Mouse (Mus musculus): ENCODE measurements around the gene Spn. TPM values are rescaled to one million over a fixed set of nuclear protein-coding genes. Genes with fewer than 3 reads are reported as not detected.

Spn gene
- polyA plus RNA-seq, 1 experiment from 2014 or later: 0.47 TPM

GRCm38 (mm10) chr7:127162546-127162945 is 24.9 kb upstream of the Spn start:
- no peak overlapping the region for H3K4me3 ChIP-seq
- H3K9ac ChIP-seq: no peak overlapping the region
- H3K4me2 ChIP-seq: no peak overlapping the region
- H3K27me3 ChIP-seq: no peaks in the 10 kb centered on the region
- 82% methylated on average over 5 of the region's 5 CpGs for WGBS
- ATAC-seq (ENCODE audit: borderline replicate concordance, extremely low read depth, low FRiP score, low TSS enrichment): no peak
- H3K36me3 ChIP-seq: no peaks in the 10 kb centered on the region
- no peaks in the 10 kb centered on the region for H3K9me3 ChIP-seq
- no peak overlapping the region for H3K27ac ChIP-seq
- H3K4me1 ChIP-seq: no peaks in the 10 kb centered on the region

- Histone ChIP-seq H3K4me2 (no peak overlapping the region), H3K27me3 (no peaks in the 10 kb centered on the region), H3K9ac (no peak overlapping the region), H3K4me3 (no peak overlapping the region), H3K27ac (no peak overlapping the region), H3K4me1 (0 out of 2 replicates have a peak, but pooled peaks cover 6% of the 10 kb centered on the region), H3K9me3 (no peaks in the 10 kb centered on the region), H3K36me3 (no peaks in the 10 kb centered on the region)
- WGBS: 76% methylated on average over 4 of the region's 4 CpGs
- ATAC-seq (ENCODE audit: borderline replicate concordance, extremely low read depth, low FRiP score, low TSS enrichment): no peak
Observed at GRCm38 (mm10) chr7:127157548-127157947, 19.9 kb upstream of the Spn start.

DNA sequence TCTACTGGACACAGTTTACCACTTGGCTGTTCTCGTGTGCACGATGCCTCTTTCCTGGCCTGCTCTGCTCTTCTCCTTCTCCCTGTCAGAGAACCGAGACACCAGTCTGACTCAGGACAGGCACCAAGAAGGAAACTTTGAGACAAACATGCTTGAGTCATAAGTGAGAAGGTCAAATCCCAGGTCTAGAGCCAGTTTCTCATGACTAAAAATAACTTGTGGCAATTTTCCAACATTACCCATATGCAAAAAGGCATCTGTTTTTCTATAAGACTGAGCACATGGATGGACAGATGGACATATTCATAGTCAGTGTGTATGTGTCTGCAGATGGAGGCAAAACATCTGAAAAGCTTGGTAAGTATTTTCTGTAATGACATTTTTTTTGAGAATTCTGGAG is 15.9 kb upstream of the Spn start:
- H3K27me3 ChIP-seq: no peaks in the 10 kb centered on the region
- ATAC-seq (ENCODE audit: borderline replicate concordance, extremely low read depth, low FRiP score, low TSS enrichment): no peak
- no peak overlapping the region for H3K9ac ChIP-seq
- 39% methylated on average over 3 of the region's 3 CpGs for WGBS
- H3K4me2 ChIP-seq: no peak overlapping the region
- H3K27ac ChIP-seq: no peak overlapping the region
- H3K4me3 ChIP-seq: no peak overlapping the region
- H3K4me1 ChIP-seq: 0 out of 2 replicates have a peak, but pooled peaks cover 12% of the 10 kb centered on the region
- no peaks in the 10 kb centered on the region for H3K9me3 ChIP-seq
- no peaks in the 10 kb centered on the region for H3K36me3 ChIP-seq

- H3K9ac ChIP-seq: no peak overlapping the region
- H3K9me3 ChIP-seq: no peaks in the 10 kb centered on the region
- WGBS: 88% methylated on average over 6 of the region's 6 CpGs
- H3K27me3 ChIP-seq: no peaks in the 10 kb centered on the region
- H3K4me1 ChIP-seq: peaks cover 18% of the 10 kb centered on the region
- no peaks in the 10 kb centered on the region for H3K36me3 ChIP-seq
- no peak overlapping the region for H3K4me3 ChIP-seq
- no peak overlapping the region for H3K27ac ChIP-seq
- H3K4me2 ChIP-seq: no peak overlapping the region
- ATAC-seq (ENCODE audit: borderline replicate concordance, extremely low read depth, low FRiP score, low TSS enrichment): no peak
Observed at GRCm38 (mm10) chr7:127152464-127152863, 14.8 kb upstream of the Spn start.

DNA sequence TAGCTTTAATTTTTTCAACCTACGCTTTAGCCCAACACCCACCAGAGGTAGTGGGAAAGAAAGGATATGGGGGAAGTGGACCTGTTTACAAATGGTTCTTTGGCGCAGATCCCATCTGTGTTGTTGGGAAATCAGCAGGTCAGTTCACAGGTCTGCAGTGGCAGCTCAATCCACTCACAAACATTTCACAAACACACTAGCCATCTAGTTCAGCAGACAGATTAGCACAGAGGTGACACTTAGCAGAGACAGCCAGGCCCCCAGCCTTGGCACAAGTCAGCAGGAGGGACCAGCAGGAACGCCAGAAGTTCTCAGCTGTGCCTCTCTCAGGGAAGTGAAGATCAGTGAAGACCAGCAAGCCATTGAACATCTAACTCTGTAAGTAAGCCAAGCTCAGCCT is 10.3 kb upstream of the Spn start:
- H3K36me3 ChIP-seq: no peaks in the 10 kb centered on the region
- no peak overlapping the region for H3K4me3 ChIP-seq
- H3K9ac ChIP-seq: no peak overlapping the region
- no peaks in the 10 kb centered on the region for H3K9me3 ChIP-seq
- no peak overlapping the region for H3K4me2 ChIP-seq
- ATAC-seq (ENCODE audit: borderline replicate concordance, extremely low read depth, low FRiP score, low TSS enrichment): peak; percentile 42
- H3K27ac ChIP-seq: no peak overlapping the region
- WGBS: 37% methylated on average over 3 of the region's 3 CpGs
- H3K4me1 ChIP-seq: peaks cover 14% of the 10 kb centered on the region
- H3K27me3 ChIP-seq: no peaks in the 10 kb centered on the region

DNA sequence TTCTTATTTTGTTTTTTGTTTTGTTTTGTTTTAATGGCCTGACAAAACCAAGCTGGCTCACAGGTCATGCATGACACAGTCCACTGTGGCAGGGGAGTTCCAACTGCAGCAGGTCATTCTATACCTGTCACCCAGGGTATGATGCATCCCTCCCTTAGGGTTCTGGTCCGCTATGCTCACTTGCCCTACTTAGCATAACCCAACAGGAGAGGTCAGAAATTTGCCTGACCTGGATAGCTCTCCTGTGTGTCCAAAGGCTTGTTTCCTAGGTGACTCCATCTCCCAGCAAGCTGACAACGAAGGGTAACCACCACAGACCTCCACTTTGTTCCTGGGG is 8.6 kb upstream of the Spn start:
- 70% methylated on average over 2 of the region's 2 CpGs for WGBS
- no peaks in the 10 kb centered on the region for H3K36me3 ChIP-seq
- H3K27me3 ChIP-seq: no peaks in the 10 kb centered on the region
- H3K9ac ChIP-seq: no peak overlapping the region
- no peaks in the 10 kb centered on the region for H3K9me3 ChIP-seq
- ATAC-seq (ENCODE audit: borderline replicate concordance, extremely low read depth, low FRiP score, low TSS enrichment): no peak
- no peak overlapping the region for H3K4me2 ChIP-seq
- H3K27ac ChIP-seq: no peak overlapping the region
- H3K4me1 ChIP-seq: peaks cover 14% of the 10 kb centered on the region
- no peak overlapping the region for H3K4me3 ChIP-seq

DNA sequence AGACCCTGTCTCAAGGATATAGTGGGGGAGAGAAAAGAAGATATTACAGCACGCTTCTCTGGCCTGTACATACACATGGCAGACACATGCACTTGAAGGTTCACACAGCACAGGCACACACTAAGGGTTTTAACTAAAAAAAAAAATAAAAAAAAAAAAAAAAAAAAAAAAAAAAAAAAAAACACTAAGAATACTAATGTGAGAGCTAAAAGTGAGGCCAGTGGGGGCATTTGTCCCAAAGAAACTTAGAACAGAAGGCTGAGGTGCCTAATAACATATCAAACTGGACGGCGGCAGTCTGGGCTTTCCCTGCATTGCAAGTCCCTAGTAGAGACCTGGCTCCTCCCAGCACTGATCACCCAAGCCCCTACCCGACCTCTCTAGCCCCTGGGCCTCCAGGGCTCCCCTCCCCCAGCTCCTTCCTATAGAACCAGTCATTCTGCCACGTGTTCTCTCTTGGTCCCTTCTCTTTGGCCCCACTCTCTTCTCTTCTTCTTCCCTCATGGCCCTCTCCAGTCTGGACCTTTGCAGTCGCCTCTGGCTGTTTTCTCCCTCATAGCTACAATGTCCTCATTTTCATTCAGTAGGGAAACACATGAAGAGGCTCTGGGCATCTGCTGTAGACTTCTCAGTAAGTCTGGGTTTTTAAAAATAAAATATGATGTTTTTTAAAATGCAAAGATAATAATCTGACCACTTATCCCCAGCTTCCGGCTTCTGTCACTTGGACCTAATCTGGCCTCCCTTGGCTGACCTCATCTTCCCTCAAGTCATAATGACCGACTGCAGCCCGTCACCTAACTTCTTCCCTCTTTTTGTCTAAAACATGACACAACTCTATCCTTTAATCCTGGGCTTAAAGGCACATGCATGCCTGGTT is 8.0 kb upstream of the Spn start:
- H3K4me1 ChIP-seq: peaks cover 10% of the 10 kb centered on the region
- H3K4me3 ChIP-seq: no peak overlapping the region
- no peaks in the 10 kb centered on the region for H3K36me3 ChIP-seq
- H3K9me3 ChIP-seq: no peaks in the 10 kb centered on the region
- no peaks in the 10 kb centered on the region for H3K27me3 ChIP-seq
- 55% methylated on average over 9 of the region's 9 CpGs for WGBS
- no peak for ATAC-seq (ENCODE audit: borderline replicate concordance, extremely low read depth, low FRiP score, low TSS enrichment)
- H3K27ac ChIP-seq: no peak overlapping the region
- H3K9ac ChIP-seq: no peak overlapping the region
- H3K4me2 ChIP-seq: no peak overlapping the region

GRCm38 (mm10) chr7:127144412-127144811 is 6.8 kb upstream of the Spn start:
- Histone ChIP-seq H3K9ac (no peak overlapping the region), H3K36me3 (no peaks in the 10 kb centered on the region), H3K4me1 (peaks cover 7% of the 10 kb centered on the region), H3K9me3 (no peaks in the 10 kb centered on the region), H3K4me3 (no peak overlapping the region), H3K27me3 (no peaks in the 10 kb centered on the region), H3K27ac (no peak overlapping the region), H3K4me2 (no peak overlapping the region)
- WGBS: 72% methylated on average over 7 of the region's 7 CpGs
- no peak for ATAC-seq (ENCODE audit: borderline replicate concordance, extremely low read depth, low FRiP score, low TSS enrichment)

DNA sequence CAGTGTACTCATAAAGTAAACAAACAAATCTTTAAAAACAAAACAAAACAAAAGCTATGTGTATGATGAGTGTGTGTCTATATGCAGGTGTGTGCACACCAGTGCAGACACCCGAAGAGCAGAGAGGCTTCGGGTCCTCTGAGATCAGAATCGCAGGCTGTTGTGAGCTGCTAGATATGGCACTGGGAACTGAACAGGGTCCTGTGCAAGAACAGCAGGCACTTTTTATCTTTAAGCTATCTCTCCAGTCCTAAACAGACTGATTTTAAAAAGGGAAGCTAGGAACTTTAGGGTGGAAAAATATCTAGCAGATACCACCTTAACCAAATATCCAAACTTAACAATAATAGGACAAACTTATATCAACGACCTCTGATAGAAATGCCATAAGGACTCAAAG is 5.0 kb upstream of the Spn start:
- Histone ChIP-seq H3K9me3 (no peaks in the 10 kb centered on the region), H3K4me1 (peaks cover 3% of the 10 kb centered on the region), H3K36me3 (no peaks in the 10 kb centered on the region), H3K9ac (no peak overlapping the region), H3K4me3 (no peak overlapping the region), H3K4me2 (no peak overlapping the region), H3K27ac (no peak overlapping the region), H3K27me3 (no peaks in the 10 kb centered on the region)
- 79% methylated on average over 4 of the region's 4 CpGs for WGBS
- no peak for ATAC-seq (ENCODE audit: borderline replicate concordance, extremely low read depth, low FRiP score, low TSS enrichment)

GRCm38 (mm10) chr7:127142214-127142613 is 4.6 kb upstream of the Spn start:
- Histone ChIP-seq H3K9me3 (no peaks in the 10 kb centered on the region), H3K36me3 (no peaks in the 10 kb centered on the region), H3K4me3 (no peak overlapping the region), H3K4me1 (no peaks in the 10 kb centered on the region), H3K4me2 (no peak overlapping the region), H3K27ac (no peak overlapping the region), H3K9ac (no peak overlapping the region), H3K27me3 (no peaks in the 10 kb centered on the region)
- WGBS: 33% methylated on average over 2 of the region's 2 CpGs
- no peak for ATAC-seq (ENCODE audit: borderline replicate concordance, extremely low read depth, low FRiP score, low TSS enrichment)

DNA sequence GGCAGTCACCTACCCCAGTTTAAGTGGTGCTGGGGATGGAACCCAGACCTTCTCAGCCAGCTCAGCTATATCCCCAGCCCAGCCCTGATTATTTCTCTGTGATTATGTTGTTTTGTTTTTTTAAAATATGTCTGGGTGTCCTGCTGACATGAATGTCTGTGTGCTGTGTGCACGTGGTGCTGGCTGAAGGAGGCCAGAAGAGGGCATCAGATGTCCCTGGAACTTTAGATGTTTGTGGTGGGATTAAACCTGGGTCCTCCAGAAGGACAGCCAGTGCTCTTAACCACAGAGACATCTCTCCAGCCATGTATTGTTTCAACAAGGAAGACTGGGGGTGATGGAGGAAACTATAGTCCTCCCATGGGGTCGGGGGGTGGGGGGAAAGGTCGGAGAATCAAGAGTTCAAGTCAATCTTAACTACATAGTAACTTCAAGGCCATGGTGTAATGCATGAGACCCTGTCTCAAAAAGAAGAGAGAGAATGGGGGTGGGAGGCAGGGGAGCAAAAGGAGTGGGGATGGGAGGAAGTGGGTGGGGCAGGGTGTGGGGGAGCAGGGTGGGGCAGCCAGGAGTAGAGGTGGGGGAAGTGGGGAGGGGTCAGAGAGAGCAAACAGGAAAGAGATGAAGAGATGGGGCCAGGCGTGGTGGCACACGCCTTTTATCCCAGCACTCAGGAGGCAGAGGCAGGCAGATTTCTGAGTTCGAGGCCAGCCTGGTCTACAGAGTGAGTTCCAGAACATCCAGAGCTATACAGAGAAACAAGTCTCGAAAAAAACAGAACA is 3.2 kb upstream of the Spn start:
- Histone ChIP-seq H3K4me2 (no peak overlapping the region), H3K36me3 (no peaks in the 10 kb centered on the region), H3K27me3 (no peaks in the 10 kb centered on the region), H3K4me1 (no peaks in the 10 kb centered on the region), H3K9me3 (no peaks in the 10 kb centered on the region), H3K4me3 (no peak overlapping the region), H3K27ac (no peak overlapping the region), H3K9ac (no peak overlapping the region)
- WGBS: 58% methylated on average over 7 of the region's 7 CpGs
- ATAC-seq (ENCODE audit: borderline replicate concordance, extremely low read depth, low FRiP score, low TSS enrichment): no peak

- H3K4me2 ChIP-seq: no peak overlapping the region
- no peaks in the 10 kb centered on the region for H3K9me3 ChIP-seq
- 46% methylated on average over 5 of the region's 5 CpGs for WGBS
- ATAC-seq (ENCODE audit: borderline replicate concordance, extremely low read depth, low FRiP score, low TSS enrichment): no peak
- no peaks in the 10 kb centered on the region for H3K36me3 ChIP-seq
- H3K4me1 ChIP-seq: no peaks in the 10 kb centered on the region
- no peak overlapping the region for H3K9ac ChIP-seq
- no peaks in the 10 kb centered on the region for H3K27me3 ChIP-seq
- no peak overlapping the region for H3K4me3 ChIP-seq
- no peak overlapping the region for H3K27ac ChIP-seq
Observed at GRCm38 (mm10) chr7:127139562-127139961, 1.9 kb upstream of the Spn start.

Measured in lung, embryonic 15.5 days (tissue).